Mouse (Mus musculus): ENCODE measurements around the gene Mob3a. TPM values are rescaled to one million over a fixed set of nuclear protein-coding genes. Genes with fewer than 3 reads are reported as not detected.

Gene Mob3a
- total and polyA plus RNA-seq, 3 experiments = 56.9 to 84.2 (median 71.4) TPM

DNA sequence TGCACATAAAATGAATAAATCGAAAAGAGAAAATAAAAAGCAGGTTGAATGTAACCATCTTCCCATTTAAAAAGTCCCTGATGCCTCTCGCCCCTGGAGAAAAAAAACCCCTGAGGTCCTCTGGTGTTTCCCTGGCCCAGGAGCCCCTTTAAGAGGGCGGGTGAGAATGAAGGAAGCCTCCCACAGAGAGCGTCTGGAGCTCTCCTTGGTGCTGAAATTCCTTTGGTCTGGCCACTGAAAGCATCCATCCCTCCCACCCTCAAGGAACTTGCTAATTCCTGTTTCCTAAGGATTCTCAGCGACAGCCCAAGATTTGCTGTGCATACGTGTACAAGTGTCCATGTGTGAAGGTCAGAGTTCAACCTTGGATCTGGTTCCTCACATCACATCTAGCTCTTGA is 46.8 kb upstream of the Mob3a start:
- no peak overlapping the region for H3K9ac ChIP-seq (ENCODE audit: insufficient read depth, low read depth)
- peak; percentile 65 for DNase-seq (ENCODE audit: extremely low read depth)
- no peaks in the 10 kb centered on the region for H3K9me3 ChIP-seq (replicated peaks; ENCODE audit: low read length)
- H3K4me2 ChIP-seq (ENCODE audit: insufficient read depth, low read depth, poor library complexity, severe bottlenecking) = no peak overlapping the region
- no peaks in the 10 kb centered on the region for H3K27me3 ChIP-seq (replicated peaks)
- peaks cover 4 to 29% of the 10 kb centered on the region in 2 experiments; a peak in 2 of 4 replicates for H3K4me1 ChIP-seq (ENCODE audit: control insufficient read depth in 1 of 2, insufficient read depth in 2 of 2)
- no peak overlapping the region for H3K27ac ChIP-seq (ENCODE audit: insufficient read depth, low read depth)
- no peaks in the 10 kb centered on the region for H3K79me2 ChIP-seq (replicated peaks; ENCODE audit: control insufficient read depth, extremely low read depth, insufficient read depth, poor library complexity, severe bottlenecking)
- H3K4me3 ChIP-seq (replicated peaks in 1 of 3; ENCODE audit: low read depth in 2 of 3, low read length in 2 of 3, poor library complexity in 1 of 3) = no peak overlapping the region
- no peaks in the 10 kb centered on the region for H3K36me3 ChIP-seq (replicated peaks in 1 of 2; ENCODE audit: control insufficient read depth in 1 of 2, insufficient read depth in 1 of 2, low read length in 1 of 2)
- in situ Hi-C loops (cut with MboI; ENCODE audit: low pct_ligation_motif_present, low pct_unique_long_range_greater_than_20kb, low sequenced_read_pairs) = loop anchor here (5.0 kb wide), 2 partner anchors 129 to 249 kb away; no protein-coding TSS in a partner anchor
- dilution Hi-C loops (cut with MboI; ENCODE audit: extremely low pct_ligation_motif_present, extremely low pct_unique_long_range_greater_than_20kb, low sequenced_read_pairs) = no loop called here
- TF ChIP-seq IRF4 (IDR thresholded peaks at IDR 0.05; ENCODE audit: low read depth, low read length) (no peak), ZKSCAN1 (IDR thresholded peaks at IDR 0.05; ENCODE audit: borderline replicate concordance, low read depth, low read length) (no peak), MXI1 (IDR thresholded peaks at IDR 0.05; ENCODE audit: low read depth, low read length) (0 out of 2 replicates have a peak, but pooled peaks have one; percentile 26), POLR2AphosphoS2 (IDR thresholded peaks at IDR 0.05; ENCODE audit: low read depth, low read length) (no peak), SIN3A (IDR thresholded peaks at IDR 0.05; ENCODE audit: low read length) (peak; percentile 81; the same call in 1 of the 2 replicates), JUND (conservative IDR thresholded peaks at IDR 0.05; ENCODE audit: low read depth, low read length) (no peak), ELF1 (IDR thresholded peaks at IDR 0.05; ENCODE audit: low read depth, low read length) (no peak), RCOR1 (conservative IDR thresholded peaks at IDR 0.05; ENCODE audit: low read depth, low read length) (no peak), MAX (IDR thresholded peaks at IDR 0.05; ENCODE audit: low read length) (no peak), NRF1 (IDR thresholded peaks at IDR 0.05; ENCODE audit: low read depth, low read length) (no peak), PAX5 (IDR thresholded peaks at IDR 0.05; ENCODE audit: low read length) (no peak)

DNA sequence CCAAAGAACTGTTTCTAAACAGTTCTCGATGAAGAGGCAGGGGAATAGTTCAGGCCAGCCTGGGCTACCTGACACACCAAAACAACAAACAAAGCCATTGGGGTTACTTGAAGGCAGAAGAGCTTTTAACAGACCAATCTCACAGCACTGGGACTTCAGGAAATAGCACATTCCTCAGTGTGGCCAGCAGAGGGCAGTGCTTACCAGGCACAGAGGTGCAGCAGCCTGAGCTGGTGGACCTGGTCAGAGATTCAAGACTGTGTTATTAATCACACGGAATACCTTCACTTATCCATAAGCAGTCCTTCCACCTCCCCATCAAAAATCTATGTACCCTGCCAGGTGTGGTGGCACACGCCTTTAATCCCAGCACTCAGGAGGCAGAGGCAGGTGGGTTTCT is 45.6 kb upstream of the Mob3a start:
- Histone ChIP-seq H3K4me1 (ENCODE audit: control insufficient read depth in 1 of 2, insufficient read depth in 2 of 2) (peaks cover 7 to 30% of the 10 kb centered on the region in 2 experiments; a peak in 2 of 4 replicates), H3K27ac (ENCODE audit: insufficient read depth, low read depth) (no peak overlapping the region), H3K79me2 (replicated peaks; ENCODE audit: control insufficient read depth, extremely low read depth, insufficient read depth, poor library complexity, severe bottlenecking) (no peaks in the 10 kb centered on the region), H3K4me3 (replicated peaks in 1 of 3; ENCODE audit: low read depth in 2 of 3, low read length in 2 of 3, poor library complexity in 1 of 3) (no peak overlapping the region), H3K9me3 (replicated peaks; ENCODE audit: low read length) (no peaks in the 10 kb centered on the region), H3K4me2 (ENCODE audit: insufficient read depth, low read depth, poor library complexity, severe bottlenecking) (no peak overlapping the region), H3K36me3 (replicated peaks in 1 of 2; ENCODE audit: control insufficient read depth in 1 of 2, insufficient read depth in 1 of 2, low read length in 1 of 2) (no peaks in the 10 kb centered on the region), H3K27me3 (replicated peaks) (no peaks in the 10 kb centered on the region), H3K9ac (ENCODE audit: insufficient read depth, low read depth) (no peak overlapping the region)
- peak; percentile 72 for DNase-seq (ENCODE audit: extremely low read depth)
- dilution Hi-C loops (cut with MboI; ENCODE audit: extremely low pct_ligation_motif_present, extremely low pct_unique_long_range_greater_than_20kb, low sequenced_read_pairs) (no loop called here), in situ Hi-C loops (cut with MboI; ENCODE audit: low pct_ligation_motif_present, low pct_unique_long_range_greater_than_20kb, low sequenced_read_pairs) (loop anchor here (5.0 kb wide), 2 partner anchors 130 to 250 kb away; no protein-coding TSS in a partner anchor)
- TF ChIP-seq SIN3A (IDR thresholded peaks at IDR 0.05; ENCODE audit: low read length) = 0 out of 2 replicates have a peak, but pooled peaks have one; percentile 37
- no peak for TF ChIP-seq CHD2 (IDR thresholded peaks at IDR 0.05; ENCODE audit: low read length)
- TF ChIP-seq RAD21 (IDR thresholded peaks at IDR 0.05; ENCODE audit: low read depth, low read length) = peak; percentile 94
- TF ChIP-seq SMC3 (IDR thresholded peaks at IDR 0.05; ENCODE audit: low read depth, low read length) = peak; percentile 79
- TF ChIP-seq USF2 (conservative IDR thresholded peaks at IDR 0.05; ENCODE audit: low read depth, low read length) = no peak
- TF ChIP-seq ZC3H11A (IDR thresholded peaks at IDR 0.05; ENCODE audit: low read depth, low read length) = peak; percentile 39
- 0 out of 2 replicates have a peak, but pooled peaks have one; percentile 35 for TF ChIP-seq ELF1 (IDR thresholded peaks at IDR 0.05; ENCODE audit: low read depth, low read length)
- TF ChIP-seq MEF2A (IDR thresholded peaks at IDR 0.05; ENCODE audit: borderline replicate concordance, low read depth, low read length) = 0 out of 2 replicates have a peak, but pooled peaks have one; percentile 58
- no peak for TF ChIP-seq EP300 (IDR thresholded peaks at IDR 0.05; ENCODE audit: low read length)
- TF ChIP-seq KAT2A (IDR thresholded peaks at IDR 0.05; ENCODE audit: insufficient replicate concordance, low read length) = no peak
- TF ChIP-seq CTCF (conservative IDR thresholded peaks at IDR 0.05 in 1 of 2, IDR thresholded peaks at IDR 0.05 in 1 of 2; ENCODE audit: low read depth in 2 of 2, low read length in 2 of 2) = peak; percentile 87 to 96
- TF ChIP-seq MYC (IDR thresholded peaks at IDR 0.05; ENCODE audit: low read depth, low read length) = peak; percentile 48; the same call in 1 of the 2 replicates
- TF ChIP-seq JUN (IDR thresholded peaks at IDR 0.05; ENCODE audit: insufficient read depth, low read depth, low read length) = no peak
- TF ChIP-seq ZNF384 (IDR thresholded peaks at IDR 0.05; ENCODE audit: low read depth, low read length) = no peak
- peak; percentile 51; the same call in 1 of the 2 replicates for TF ChIP-seq NELFE (IDR thresholded peaks at IDR 0.05; ENCODE audit: low read depth, low read length)
